Mouse (Mus musculus) cerebellum, postnatal 14 days (tissue): ENCODE results near the gene Nufip2.
"Not testable (repeated sequence)": the region's sequence is repeated elsewhere in the genome, so short reads cannot be mapped to it uniquely, and the experiment has no call there.

Experiments
- DNase-seq, 2 experiments: peaks; one replicate each; pipeline ENCODE4 v3.0.0; 2021; ENCODE audit warnings: mixed read lengths in 2 of 2

The Nufip2 gene

DNA sequence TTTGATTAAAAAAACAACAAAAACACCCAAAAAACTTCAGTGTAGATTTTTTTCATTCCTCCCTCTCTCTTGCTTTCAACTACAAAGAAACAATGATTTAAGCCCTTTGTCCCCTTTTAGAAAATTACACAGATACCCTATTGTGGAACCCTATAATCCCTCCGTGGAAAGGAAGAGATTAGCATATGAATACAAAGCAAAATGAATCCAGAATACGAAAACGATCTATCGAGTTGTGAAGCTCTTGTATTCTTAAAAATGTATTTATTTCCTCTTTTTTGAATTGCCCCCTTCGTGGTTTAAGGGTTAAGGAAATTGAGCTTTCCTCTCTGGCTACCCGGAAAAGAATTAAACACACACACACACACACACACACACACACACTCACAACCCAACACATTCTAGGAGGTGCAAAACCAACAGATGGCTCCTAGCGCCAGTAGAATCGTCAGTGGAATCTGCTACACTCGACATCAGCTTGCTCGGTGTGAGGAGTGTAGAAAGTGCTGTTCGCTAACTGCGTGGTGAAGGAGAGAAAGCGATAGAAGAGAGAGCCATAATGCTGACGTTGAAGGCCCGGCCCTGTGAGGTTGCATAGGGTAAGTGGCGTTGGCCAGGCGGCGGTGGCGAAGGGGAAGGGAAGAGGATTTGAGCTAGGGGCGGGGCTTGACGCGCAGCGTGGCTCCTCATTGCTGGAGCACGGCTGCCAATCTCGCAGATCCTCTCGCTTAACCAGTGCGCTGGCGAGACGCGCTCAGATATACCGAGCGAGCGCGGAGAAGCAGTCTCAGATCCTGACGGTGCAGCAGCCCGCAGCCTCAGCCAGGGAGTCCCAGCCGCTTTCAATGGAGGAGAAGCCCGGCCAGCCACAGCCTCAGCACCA is at the start of gene Nufip2:
TSS of gene Nufip2 (plus strand) at position 773 of the 883 bp plus-strand sequence.
- DNase-seq = peak; percentile 100

DNA sequence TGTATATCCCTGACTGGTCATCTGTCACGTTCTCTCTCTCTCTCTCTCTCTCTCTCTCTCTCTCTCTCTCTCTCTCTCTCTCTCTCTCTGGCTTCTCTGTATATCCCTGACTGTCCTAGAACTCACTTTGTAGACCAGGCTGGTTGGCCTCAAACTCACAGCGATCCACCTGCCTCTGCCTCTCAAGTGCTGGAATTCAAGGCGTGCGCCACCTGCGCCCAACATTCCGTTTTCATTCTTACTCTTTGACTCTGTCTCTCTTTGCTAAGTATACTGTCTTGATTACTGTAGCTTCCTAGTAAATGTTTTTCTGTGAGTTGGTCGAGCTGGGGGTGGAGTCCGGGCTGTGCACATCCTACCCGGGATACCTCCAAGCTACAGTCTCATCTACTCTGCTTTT is 44.6 kb upstream of the Nufip2 start:
- DNase-seq = no peak

DNA sequence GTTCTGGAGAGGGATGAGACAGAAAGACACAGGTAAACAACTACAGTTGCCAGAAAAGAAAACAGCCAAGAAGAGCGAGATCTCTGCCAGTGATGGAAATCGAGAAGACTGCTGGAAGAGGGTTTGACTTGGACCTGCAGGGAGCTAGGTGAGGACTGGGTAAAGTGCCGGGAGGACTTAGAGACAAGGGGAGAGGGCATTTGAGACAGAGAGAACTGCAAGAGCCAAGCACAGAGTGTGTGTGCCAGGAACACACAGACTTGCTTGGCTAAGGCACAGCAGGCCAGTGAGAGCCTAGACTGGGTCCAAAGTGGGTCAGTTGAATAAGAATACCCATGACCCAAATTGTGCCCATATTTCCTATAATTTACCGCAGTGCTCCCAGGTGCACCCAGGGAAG is 40.5 kb upstream of the Nufip2 start:
- DNase-seq = peak; percentile 57 to 77

DNA sequence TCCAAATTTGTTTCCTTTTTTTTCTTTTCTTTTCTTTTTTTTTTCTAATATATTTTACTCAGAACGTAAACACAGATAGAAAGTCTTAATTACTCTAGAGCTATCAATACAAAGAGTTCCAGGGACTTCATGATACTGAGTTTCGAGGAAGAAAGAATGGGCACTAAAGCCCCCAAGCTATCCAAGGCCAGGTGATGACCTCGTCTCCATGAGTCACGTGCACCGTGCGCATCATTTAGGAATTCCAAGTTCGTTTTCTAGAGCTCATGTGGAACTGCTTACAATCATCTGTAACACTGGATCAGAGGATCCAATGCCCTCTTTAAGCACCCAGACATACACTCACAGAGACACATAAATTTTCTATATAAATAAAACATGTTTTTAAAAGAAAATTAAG is 37.1 kb upstream of the Nufip2 start:
- no peak for DNase-seq

DNA sequence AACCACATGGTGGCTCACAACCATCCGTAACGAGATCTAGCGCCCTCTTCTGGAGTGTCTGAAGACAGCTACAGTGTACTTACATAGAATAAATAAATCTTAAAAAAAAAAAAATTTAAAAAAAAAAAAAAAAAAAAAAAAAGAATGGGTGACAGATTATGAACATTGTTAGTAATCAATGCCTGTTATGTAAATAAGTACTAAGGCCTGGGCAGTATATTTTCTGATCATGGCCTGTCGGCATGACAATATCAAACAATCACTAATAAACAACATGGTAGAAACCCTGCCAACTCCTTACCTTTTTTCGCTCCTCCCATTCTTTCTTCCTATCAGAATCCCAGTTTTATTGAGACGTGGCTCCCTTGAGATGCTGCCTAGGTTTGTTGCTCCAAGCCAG is 33.5 kb upstream of the Nufip2 start:
- no peak for DNase-seq

GRCm38 (mm10) chr11:77653406-77654190 is 32.4 kb upstream of the Nufip2 start:
- not testable (repeated sequence) for DNase-seq

DNA sequence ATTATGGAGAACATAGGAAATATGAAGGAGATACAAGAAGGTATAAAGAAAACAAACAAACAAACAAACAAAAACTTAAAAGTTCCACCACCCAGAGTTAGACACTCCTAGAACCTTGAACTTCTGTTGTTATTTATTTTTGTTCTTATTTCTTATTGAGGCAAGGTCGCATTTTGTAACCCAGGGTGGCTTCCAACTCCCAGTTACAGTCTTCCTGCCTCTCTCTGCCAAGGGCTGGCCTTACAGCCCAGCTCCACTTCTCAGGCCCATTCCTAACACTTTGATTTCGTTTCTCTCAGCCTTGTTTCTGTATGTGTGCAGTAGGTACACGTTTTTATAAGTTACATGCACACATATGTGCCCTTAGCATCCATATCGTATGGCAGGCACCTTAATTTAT is 26.0 kb upstream of the Nufip2 start:
- DNase-seq = no peak

DNA sequence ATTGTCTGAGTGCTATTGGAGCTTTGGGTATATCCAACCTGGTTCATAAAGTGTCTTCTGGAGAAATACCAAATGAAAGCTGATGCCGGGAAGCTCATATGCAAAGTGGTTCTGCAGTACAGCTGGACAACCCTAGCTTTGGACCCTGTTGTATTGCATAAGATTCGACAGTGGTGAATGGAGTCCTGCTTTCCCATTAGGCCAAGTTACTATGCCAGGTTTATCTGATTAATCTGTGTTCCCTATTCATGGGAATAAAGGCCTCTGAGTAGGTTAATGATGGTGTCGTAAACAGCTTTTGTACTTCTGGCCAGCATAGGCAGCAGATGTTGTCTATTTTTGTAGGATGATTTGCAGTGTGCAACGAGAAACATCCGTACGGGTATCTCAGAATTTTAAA is 22.3 kb upstream of the Nufip2 start:
- no peak for DNase-seq

DNA sequence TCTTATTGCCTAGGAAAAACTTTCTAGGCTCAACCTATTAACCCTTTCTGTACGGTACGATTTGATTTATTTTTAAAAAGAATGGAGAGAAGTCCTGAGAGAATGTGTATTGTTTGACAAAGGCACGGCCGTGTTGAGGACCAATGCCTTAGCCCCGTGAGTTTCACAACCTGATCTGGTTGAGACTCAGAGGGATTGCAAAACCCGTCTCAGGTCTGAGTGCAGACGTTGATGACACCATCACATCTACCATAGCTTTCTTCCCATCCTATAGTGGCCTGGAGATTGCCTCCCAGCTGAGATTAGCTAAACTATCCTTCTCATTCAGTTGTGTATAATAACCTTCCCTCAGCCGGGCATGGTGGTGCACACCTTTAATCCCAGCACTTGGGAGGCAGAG is 21.9 kb upstream of the Nufip2 start:
- DNase-seq = no peak

DNA sequence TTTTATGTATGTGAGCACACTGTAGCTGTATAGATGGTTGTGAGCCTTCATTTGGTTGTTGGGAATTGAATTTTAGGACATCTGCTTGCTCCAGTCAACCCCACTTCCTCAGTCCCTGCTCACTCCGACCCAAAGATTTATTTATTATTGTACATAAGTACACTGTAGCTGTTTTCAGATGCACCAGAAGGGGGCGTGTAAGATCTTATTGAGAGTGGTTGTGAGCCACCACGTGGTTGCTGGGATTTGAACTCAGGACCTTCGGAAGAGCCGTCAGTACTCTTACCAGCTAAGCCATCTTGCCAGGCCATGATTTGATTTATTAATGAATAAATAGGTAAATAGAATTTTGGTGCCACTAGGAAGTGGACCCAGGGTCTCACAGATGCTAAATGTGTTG is 20.6 kb upstream of the Nufip2 start:
- DNase-seq = not testable (repeated sequence)

DNA sequence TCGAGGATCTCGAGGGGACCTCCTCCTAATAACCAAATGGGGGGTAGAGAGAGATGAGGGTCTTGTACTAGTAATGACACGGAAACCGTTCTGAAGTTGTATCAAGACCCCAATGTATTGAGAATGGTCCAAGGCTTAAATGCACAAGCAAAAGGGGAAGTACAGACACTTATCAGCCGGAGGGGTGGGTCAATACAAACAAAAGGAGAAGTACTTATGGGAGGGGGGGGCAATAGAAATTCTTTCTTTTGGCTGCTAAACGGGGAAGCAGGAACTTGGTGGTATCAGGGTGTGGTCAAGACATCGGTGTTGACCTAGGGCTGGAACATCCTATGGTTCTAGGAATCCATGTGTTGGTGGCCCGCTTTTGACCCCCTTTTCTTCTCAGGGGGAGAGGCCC is 19.2 kb upstream of the Nufip2 start:
- DNase-seq = not testable (repeated sequence)

GRCm38 (mm10) chr11:77672746-77673145 is 13.2 kb upstream of the Nufip2 start:
- no peak for DNase-seq

DNA sequence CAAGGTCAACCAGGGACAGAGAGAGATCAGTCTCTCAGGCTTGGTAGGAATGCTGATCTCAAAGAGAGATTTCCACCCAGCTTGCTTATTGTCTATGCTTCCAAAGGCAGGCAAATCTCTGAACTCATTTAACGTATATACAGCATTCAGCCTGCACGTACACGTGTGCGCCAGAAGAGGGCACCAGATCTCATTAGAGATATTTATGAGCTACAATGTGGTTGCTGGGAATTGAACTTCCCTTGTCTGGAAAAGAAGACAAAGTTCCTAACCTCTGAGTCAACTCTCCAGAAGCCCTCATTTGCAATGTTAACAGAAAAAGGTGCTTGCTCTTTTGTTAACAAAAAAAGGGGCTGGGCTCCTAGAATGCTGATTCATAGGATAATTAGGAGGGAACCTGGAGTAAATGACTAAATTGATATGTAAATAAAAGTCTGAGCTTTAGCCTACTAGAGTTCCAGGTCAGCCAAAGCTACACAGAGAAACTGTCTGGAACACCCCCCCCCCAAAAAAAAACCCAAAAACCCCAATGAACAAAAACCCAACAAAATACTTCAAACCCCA is 12.4 kb upstream of the Nufip2 start:
- DNase-seq = no peak

- DNase-seq = no peak
Measured at GRCm38 (mm10) chr11:77680018-77680417, 5.9 kb upstream of the Nufip2 start.

GRCm38 (mm10) chr11:77684896-77685295 is 1.1 kb upstream of the Nufip2 start:
- no peak for DNase-seq

DNA sequence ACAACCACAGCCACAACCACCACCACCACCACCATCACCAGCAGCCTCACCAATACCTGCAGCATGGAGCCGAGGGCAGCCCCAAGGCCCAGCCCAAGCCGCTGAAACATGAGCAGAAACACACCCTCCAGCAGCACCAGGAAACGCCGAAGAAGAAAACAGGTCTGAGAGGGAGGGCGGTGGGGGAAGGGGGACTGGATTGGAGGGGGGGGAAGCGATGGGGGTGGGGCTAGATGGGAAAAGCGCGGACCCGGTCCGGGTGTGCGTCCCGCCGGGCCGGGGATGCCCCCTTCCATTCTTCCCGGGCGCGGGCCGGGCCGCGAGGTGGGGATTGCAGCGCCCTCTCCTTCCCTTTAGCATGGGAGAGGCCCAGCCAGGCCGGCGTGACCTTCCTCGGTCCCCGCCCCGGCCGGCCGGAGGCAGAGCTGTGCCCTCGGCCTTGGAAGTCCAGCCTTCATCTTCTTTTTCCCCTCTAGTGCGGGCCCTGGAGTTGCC is 438 bp downstream of the Nufip2 start:
- DNase-seq = peak; percentile 58 to 59

DNA sequence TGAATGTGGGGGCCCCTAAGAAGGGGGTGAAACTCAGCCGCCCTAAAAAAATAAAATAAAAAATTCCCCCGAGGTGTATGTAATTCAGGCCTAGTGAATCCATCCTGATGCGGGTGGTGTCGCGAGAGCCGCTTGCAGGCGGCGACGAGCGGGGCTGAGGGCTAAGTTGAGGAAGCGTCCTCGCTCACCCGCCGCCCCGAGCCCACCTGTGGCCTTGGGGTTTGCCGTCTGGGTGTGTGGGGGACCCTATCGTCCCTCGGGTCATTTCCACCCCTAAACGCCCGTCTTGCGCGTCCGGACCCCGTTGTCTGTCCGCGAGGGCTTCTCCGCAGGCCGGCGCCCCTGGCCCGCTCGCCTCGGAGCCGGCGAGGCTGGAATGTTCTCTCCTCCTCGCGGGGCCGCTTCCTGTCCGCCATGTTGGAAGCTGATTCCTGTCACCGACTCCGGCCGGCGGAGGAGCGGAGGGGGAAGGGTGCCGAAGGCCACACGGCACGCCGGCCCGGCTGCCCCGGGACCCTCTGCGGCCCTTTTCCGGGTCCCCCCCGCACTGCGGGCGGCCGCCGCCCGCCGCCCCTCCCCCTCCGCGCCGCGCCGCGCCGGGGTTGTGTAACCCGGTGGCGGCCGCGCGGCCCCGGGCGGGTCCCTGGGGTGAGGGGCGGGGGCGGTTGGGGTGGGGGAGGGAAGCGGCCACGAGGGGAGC is 1.0 kb downstream of the Nufip2 start:
- peak; percentile 69 to 72 for DNase-seq

DNA sequence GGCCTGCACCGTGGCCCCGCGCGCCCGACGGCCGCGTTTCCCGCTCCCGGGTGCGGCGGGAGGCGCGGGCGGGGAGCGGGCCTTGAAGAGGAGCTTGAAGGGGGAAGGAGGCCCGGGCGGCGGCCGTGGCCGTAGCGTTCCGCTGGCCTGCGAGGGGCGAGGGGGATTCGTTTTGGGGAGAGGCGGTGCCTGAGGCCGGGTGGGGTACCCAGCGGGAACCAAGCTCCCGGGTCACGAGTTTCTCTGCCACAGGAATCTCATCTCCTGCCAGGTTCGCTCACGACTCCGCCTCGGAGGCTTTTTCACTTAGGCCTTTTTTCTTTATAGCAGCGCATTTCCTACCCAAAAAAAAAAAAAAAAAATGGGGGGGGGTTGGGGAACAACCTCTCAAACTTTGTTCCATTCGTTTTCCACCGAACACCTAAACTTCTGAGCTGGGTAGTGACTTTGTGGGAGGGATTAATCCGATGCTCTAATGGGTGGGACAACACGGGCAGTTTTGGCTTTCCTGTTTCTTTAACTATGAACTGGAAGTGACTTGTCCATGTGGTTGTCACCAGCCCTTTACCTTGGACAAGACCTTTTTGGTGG is 1.7 kb downstream of the Nufip2 start:
- DNase-seq = peak; percentile 57 to 58

GRCm38 (mm10) chr11:77693026-77693425 is 7.1 kb downstream of the Nufip2 start:
- no peak for DNase-seq

- DNase-seq = no peak
Measured at GRCm38 (mm10) chr11:77697232-77697631, 11.3 kb downstream of the Nufip2 start.

- DNase-seq = no peak
Measured at GRCm38 (mm10) chr11:77705920-77706319, 20.0 kb downstream of the Nufip2 start.

DNA sequence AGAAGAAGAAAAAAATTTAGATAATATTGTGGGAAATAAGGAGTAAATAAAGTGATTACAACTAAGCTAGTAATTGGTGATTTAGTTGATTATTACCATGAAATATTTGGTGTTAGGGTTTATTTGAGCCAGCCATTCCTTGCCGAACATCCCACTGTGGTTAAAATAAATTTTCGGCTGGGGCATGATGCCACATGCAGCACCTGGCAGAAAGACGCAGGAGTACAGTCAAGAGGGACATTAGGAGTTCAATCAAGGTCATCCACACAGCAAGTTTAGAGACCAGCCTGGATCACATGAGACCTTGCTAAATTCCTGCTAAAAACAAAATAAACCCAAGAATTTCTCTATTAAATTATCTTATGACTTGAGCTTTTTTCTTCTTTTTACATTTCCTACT is 23.1 kb downstream of the Nufip2 start:
- DNase-seq = peak in 1 of 2 experiments; percentile 21
